Mouse (Mus musculus) cortical plate, adult 2 months (tissue): Measurements from ENCODE around the gene Kif5a. TPM values are rescaled to one million over a fixed set of nuclear protein-coding genes. Genes with fewer than 3 reads are reported as not detected.

Source experiments
- H3K27ac ChIP-seq: fragments of 200-500 bp; 2 replicates; pipeline ENCODE4 v1.5.1; 2012; ENCODE audit warnings: low read length, control low read depth, inconsistent platforms; ENCODE audit not compliant: insufficient read depth
- H3K4me1 ChIP-seq: fragments of 200-500 bp; 2 replicates; pipeline ENCODE4 v1.6.1; 2011; ENCODE audit warnings: low read length; ENCODE audit not compliant: control insufficient read depth, insufficient read depth
- H3K4me3 ChIP-seq: fragments of 200-500 bp; 2 replicates; pipeline ENCODE4 v1.5.1; 2011; ENCODE audit warnings: mild to moderate bottlenecking, low read length, control low read depth; ENCODE audit not compliant: insufficient read depth
- CTCF ChIP-seq: fragments of 200-500 bp; IDR thresholded peaks from 2 replicates; pipeline ENCODE4 v1.5.1; 2011; ENCODE audit warnings: mild to moderate bottlenecking, control low read depth, low read length; ENCODE audit not compliant: insufficient read depth; ENCODE audit errors: extremely low read depth
- POLR2A ChIP-seq: fragments of 200-500 bp; IDR thresholded peaks from 2 replicates; pipeline ENCODE4 v1.6.1; 2011; ENCODE audit warnings: mild to moderate bottlenecking, low read length, control low read depth; ENCODE audit not compliant: insufficient read depth; ENCODE audit errors: extremely low read depth
- polyA plus RNA-seq: library from polyadenylated mRNA; depleted of rRNA; stranded (reverse); fragments of >200 nt; gene quantifications from 2 replicates; pipeline ENCODE4 v1.2.3, GENCODE M21; 2012

Kif5a gene
- polyA plus RNA-seq, 1 experiment, result 1,251 TPM

DNA sequence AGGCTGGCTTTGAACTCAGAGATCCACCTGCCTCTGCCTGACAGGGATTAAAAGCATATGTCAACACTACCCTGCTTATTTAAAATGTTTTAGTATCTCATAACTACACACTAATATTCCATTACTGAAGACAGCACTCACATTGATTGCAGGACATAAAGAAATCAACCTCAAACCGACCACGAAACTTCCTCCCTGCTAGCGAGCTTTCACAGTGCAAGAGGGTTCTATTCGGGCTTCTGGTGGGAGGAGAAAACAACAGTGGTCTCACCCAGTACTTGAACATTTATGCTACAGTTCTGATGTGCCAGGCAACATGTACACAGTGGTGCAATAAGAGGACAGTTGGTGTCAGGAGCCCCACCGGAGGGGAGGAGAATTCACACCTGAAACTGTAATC is 12.3 kb downstream of the Kif5a start:
- Histone ChIP-seq H3K27ac (no peak overlapping the region), H3K4me3 (no peak overlapping the region), H3K4me1 (no peaks in the 10 kb centered on the region; the same call in 1 of the 2 replicates)
- TF ChIP-seq POLR2A (no peak), CTCF (no peak)

GRCm38 (mm10) chr10:127238241-127238824 is 24.8 kb downstream of the Kif5a start:
- Histone ChIP-seq H3K27ac (no peak overlapping the region), H3K4me1 (no peaks in the 10 kb centered on the region), H3K4me3 (no peak overlapping the region)
- no peak for TF ChIP-seq CTCF
- no peak for TF ChIP-seq POLR2A

DNA sequence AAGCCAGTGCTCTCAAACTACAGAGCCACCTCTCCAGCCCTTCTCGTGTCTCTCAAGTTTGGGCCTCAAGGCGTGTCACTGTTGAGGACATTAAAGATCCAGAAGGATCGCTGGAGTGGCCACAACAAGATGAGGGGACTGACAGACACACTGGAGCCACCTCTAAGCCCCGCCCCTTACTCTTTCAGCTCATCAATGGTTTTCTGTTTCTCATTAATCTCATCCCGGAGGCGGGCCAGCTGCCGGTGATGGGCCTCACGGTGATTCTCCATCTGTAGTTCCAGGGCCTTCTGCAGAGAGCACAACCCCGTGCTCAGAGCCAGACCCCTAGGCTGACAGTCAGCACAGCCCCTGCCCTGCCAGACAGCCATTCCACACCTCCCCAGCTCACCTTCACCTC is 26.6 kb downstream of the Kif5a start:
- Histone ChIP-seq H3K4me1 (no peaks in the 10 kb centered on the region), H3K4me3 (no peak overlapping the region), H3K27ac (no peak overlapping the region)
- TF ChIP-seq CTCF, result no peak
- no peak for TF ChIP-seq POLR2A

DNA sequence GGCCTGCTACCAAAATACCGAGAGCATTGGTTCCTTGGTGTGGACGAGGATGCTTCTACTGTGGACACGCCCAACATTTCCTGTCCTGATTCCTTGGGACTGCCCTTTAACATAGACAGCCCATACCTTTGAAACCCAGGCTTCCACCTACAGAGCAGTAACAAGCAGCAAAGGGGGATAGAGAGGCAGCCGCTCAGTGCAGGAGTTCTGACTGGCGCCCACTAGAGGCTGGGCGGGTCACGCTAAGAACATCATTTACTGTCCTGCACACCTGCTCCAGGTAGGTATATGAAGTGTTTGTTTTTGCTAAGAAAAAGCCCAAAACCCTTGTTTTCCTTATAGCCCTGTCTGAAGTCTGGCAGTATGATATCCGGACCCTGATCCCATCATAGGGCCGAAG is 30.0 kb downstream of the Kif5a start:
- Histone ChIP-seq H3K4me1 (no peaks in the 10 kb centered on the region), H3K4me3 (no peak overlapping the region), H3K27ac (no peak overlapping the region)
- no peak for TF ChIP-seq POLR2A
- TF ChIP-seq CTCF, result peak; percentile 29; the same call in 1 of the 2 replicates

GRCm38 (mm10) chr10:127231741-127232140 is 31.4 kb downstream of the Kif5a start:
- Histone ChIP-seq H3K4me1 (peaks cover 4% of the 10 kb centered on the region), H3K27ac (no peak overlapping the region), H3K4me3 (no peak overlapping the region)
- TF ChIP-seq CTCF, result no peak
- no peak for TF ChIP-seq POLR2A

DNA sequence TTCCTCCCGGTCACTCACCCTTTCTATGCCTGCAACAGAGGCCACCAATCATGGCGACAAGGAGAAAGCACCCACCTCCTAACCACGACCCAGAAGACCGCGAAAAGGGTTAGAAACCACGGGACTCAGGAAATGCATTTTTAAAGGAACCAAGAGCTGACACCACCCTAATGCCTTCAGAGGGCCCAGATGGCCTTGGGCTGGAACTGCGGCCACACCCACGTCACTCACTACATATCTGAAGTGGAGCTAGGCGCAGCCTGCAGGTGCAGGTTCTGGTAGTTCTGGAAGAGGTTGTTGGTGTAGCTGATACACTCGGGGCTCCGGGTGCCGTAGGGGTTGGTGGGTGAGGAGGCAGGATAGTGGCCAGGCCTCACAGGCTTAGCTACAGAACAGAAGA is 32.5 kb downstream of the Kif5a start:
- no peak overlapping the region for H3K27ac ChIP-seq
- H3K4me1 ChIP-seq, result peaks cover 6% of the 10 kb centered on the region
- no peak overlapping the region for H3K4me3 ChIP-seq
- no peak for TF ChIP-seq POLR2A
- TF ChIP-seq CTCF, result no peak

GRCm38 (mm10) chr10:127228897-127229296 is 34.3 kb downstream of the Kif5a start:
- TF ChIP-seq POLR2A (no peak), CTCF (peak; percentile 63)
- peaks cover 6% of the 10 kb centered on the region for H3K4me1 ChIP-seq

GRCm38 (mm10) chr10:127227163-127227562 is 36.0 kb downstream of the Kif5a start:
- Histone ChIP-seq H3K27ac (0 out of 2 replicates have a peak overlapping the region, but pooled peaks have one; percentile 15), H3K4me3 (no peak overlapping the region), H3K4me1 (peaks cover 6% of the 10 kb centered on the region)
- TF ChIP-seq POLR2A (no peak), CTCF (no peak)

More at GRCm38 (mm10) chr10:127228897-127229296, 34.3 kb downstream of the Kif5a start:
- Histone ChIP-seq H3K4me3 (no peak overlapping the region), H3K27ac (no peak overlapping the region)

GRCm38 (mm10) chr10:127226318-127226895 is 36.7 kb downstream of the Kif5a start:
- peak; percentile 20; the same call in 1 of the 2 replicates for TF ChIP-seq CTCF
- no peak for TF ChIP-seq POLR2A
- no peak overlapping the region for H3K4me3 ChIP-seq
- H3K27ac ChIP-seq, result no peak overlapping the region
- H3K4me1 ChIP-seq, result peaks cover 6% of the 10 kb centered on the region

DNA sequence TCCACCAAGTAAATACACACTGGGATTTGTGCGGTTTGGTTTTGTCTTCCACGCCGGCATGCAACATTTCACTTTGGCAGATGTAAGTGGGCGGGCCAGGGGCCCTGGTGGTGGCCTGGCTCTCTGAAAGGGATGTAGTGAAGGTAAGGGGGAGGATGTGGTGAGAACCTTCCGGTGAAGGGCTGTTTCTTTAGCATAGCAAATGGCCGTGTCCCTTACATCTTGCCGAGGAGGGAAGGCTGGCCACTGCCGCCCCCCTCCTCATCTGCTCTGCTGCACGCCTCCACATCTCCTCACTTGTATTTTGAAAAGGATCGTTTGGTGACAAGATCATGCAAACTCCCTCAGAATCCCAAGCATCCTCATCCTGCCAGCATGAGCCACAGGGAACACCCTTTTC is 37.4 kb downstream of the Kif5a start:
- Histone ChIP-seq H3K4me1 (peaks cover 6% of the 10 kb centered on the region), H3K27ac (no peak overlapping the region), H3K4me3 (no peak overlapping the region)
- TF ChIP-seq POLR2A (peak; percentile 32; the same call in 1 of the 2 replicates), CTCF (no peak)
